Mouse (Mus musculus) CH12.LX (cell line): ENCODE measurements around the gene Ginm1. TPM values are rescaled to one million over a fixed set of nuclear protein-coding genes. Genes with fewer than 3 reads are reported as not detected.

ENCODE experiments used
- DNase-seq: peaks from one replicate; pipeline ENCODE4 v3.0.0-alpha.2; 2013; ENCODE audit errors: extremely low read depth
- H3K27ac ChIP-seq: 2 replicates; pipeline ENCODE4 v1.5.1; 2012; ENCODE audit warnings: low read depth, mild to moderate bottlenecking, control low read depth, moderate library complexity; ENCODE audit not compliant: insufficient read depth
- H3K27me3 ChIP-seq: replicated peaks from 2 replicates; pipeline ENCODE3; 2012; ENCODE audit warnings: inconsistent platforms
- H3K36me3 ChIP-seq, 2 experiments: replicated peaks in 1 of 2; 2 replicates each; pipeline versions ENCODE3 to v1.6.1; 2012; ENCODE audit warnings: inconsistent platforms in 1 of 2, low read length in 1 of 2, mild to moderate bottlenecking in 1 of 2, mixed read lengths in 1 of 2, moderate library complexity in 1 of 2; ENCODE audit not compliant: control insufficient read depth in 1 of 2, insufficient read depth in 1 of 2
- H3K4me1 ChIP-seq, 2 experiments: 2 replicates each; pipeline ENCODE4 v1.6.1; 2012; ENCODE audit warnings: inconsistent platforms in 1 of 2, moderate library complexity in 1 of 2; ENCODE audit not compliant: insufficient read depth in 2 of 2, control insufficient read depth in 1 of 2
- H3K4me2 ChIP-seq: 2 replicates; pipeline ENCODE4 v1.6.1; 2012; ENCODE audit warnings: low read depth, mild to moderate bottlenecking, control low read depth; ENCODE audit not compliant: poor library complexity, insufficient read depth, severe bottlenecking
- H3K4me3 ChIP-seq, 3 experiments: fragments of 150-350 bp in 1 of 3; sonication (generic) in 1 of 3; replicated peaks in 1 of 3; 2 replicates each; pipeline versions ENCODE3 to v1.5.1; 2011 to 2012; ENCODE audit warnings: low read depth in 2 of 3, low read length in 2 of 3, mild to moderate bottlenecking in 2 of 3, moderate library complexity in 2 of 3, control low read depth in 1 of 3, improper control_type of control experiment in 1 of 3, inconsistent platforms in 1 of 3, mixed read lengths in 1 of 3; ENCODE audit not compliant: poor library complexity in 1 of 3
- H3K79me2 ChIP-seq: replicated peaks from 2 replicates; pipeline ENCODE4 v1.6.1; 2012; ENCODE audit warnings: mild to moderate bottlenecking, moderate library complexity; ENCODE audit not compliant: control insufficient read depth, poor library complexity, insufficient read depth, severe bottlenecking; ENCODE audit errors: extremely low read depth
- H3K9ac ChIP-seq: 2 replicates; pipeline ENCODE4 v1.6.1; 2012; ENCODE audit warnings: low read depth, mild to moderate bottlenecking, control low read depth, moderate library complexity; ENCODE audit not compliant: insufficient read depth
- H3K9me3 ChIP-seq: replicated peaks from 2 replicates; pipeline ENCODE3; 2012; ENCODE audit warnings: low read length, inconsistent platforms, mixed read lengths
- BHLHE40 ChIP-seq: IDR thresholded peaks from 2 replicates; pipeline ENCODE4 v1.6.1; 2011; ENCODE audit warnings: mild to moderate bottlenecking, low read depth, low read length, improper control_type of control experiment
- CHD1 ChIP-seq: IDR thresholded peaks from 2 replicates; pipeline ENCODE4 v1.6.1; 2012; ENCODE audit warnings: low read depth, low read length, improper control_type of control experiment, inconsistent platforms
- CHD2 ChIP-seq: IDR thresholded peaks from 2 replicates; pipeline ENCODE4 v1.6.1; 2011; ENCODE audit warnings: low read length, improper control_type of control experiment
- CTCF ChIP-seq, 2 experiments: IDR thresholded peaks in 1 of 2; conservative IDR thresholded peaks in 1 of 2; 2 replicates each; pipeline ENCODE4 v1.5.1; 2011 to 2012; ENCODE audit warnings: low read depth in 2 of 2, low read length in 2 of 2, improper control_type of control experiment in 1 of 2, inconsistent platforms in 1 of 2, mild to moderate bottlenecking in 1 of 2, moderate library complexity in 1 of 2
- E2F4 ChIP-seq: IDR thresholded peaks from 2 replicates; pipeline ENCODE4 v1.6.1; 2011; ENCODE audit warnings: low read depth, low read length, improper control_type of control experiment; ENCODE audit not compliant: insufficient replicate concordance
- ETS1 ChIP-seq: conservative IDR thresholded peaks from 2 replicates; pipeline ENCODE4 v1.6.1; 2012; ENCODE audit warnings: low read depth, mild to moderate bottlenecking, inconsistent platforms, low read length, improper control_type of control experiment, moderate library complexity
- HCFC1 ChIP-seq: IDR thresholded peaks from 2 replicates; pipeline ENCODE4 v1.6.1; 2012; ENCODE audit warnings: low read depth, mild to moderate bottlenecking, inconsistent platforms, low read length, improper control_type of control experiment
- IRF4 ChIP-seq: IDR thresholded peaks from 2 replicates; pipeline ENCODE4 v1.6.1; 2014; ENCODE audit warnings: low read depth, mild to moderate bottlenecking, inconsistent platforms, low read length, improper control_type of control experiment
- JUND ChIP-seq: conservative IDR thresholded peaks from 2 replicates; pipeline ENCODE4 v1.6.1; 2011; ENCODE audit warnings: low read depth, low read length, improper control_type of control experiment
- KAT2A ChIP-seq: IDR thresholded peaks from 2 replicates; pipeline ENCODE4 v1.6.1; 2012; ENCODE audit warnings: low read length, improper control_type of control experiment, inconsistent platforms; ENCODE audit not compliant: insufficient replicate concordance
- MAX ChIP-seq: IDR thresholded peaks from 2 replicates; pipeline ENCODE4 v1.6.1; 2011; ENCODE audit warnings: low read length, improper control_type of control experiment
- MEF2A ChIP-seq: IDR thresholded peaks from 2 replicates; pipeline ENCODE4 v1.6.1; 2014; ENCODE audit warnings: low read depth, mild to moderate bottlenecking, inconsistent platforms, low read length, improper control_type of control experiment, borderline replicate concordance
- MYC ChIP-seq: IDR thresholded peaks from 2 replicates; pipeline ENCODE4 v1.6.1; 2011; ENCODE audit warnings: low read depth, mild to moderate bottlenecking, improper control_type of control experiment, low read length
- NELFE ChIP-seq: IDR thresholded peaks from 2 replicates; pipeline ENCODE4 v1.6.1; 2011; ENCODE audit warnings: low read depth, low read length, improper control_type of control experiment
- PAX5 ChIP-seq: IDR thresholded peaks from 2 replicates; pipeline ENCODE4 v1.6.1; 2012; ENCODE audit warnings: low read length, inconsistent platforms, mixed read lengths
- POLR2A ChIP-seq: IDR thresholded peaks from 2 replicates; pipeline ENCODE4 v1.6.1; 2011; ENCODE audit warnings: low read depth, mild to moderate bottlenecking, improper control_type of control experiment, low read length
- POLR2AphosphoS2 ChIP-seq: IDR thresholded peaks from 2 replicates; pipeline ENCODE4 v1.6.1; 2011; ENCODE audit warnings: low read depth, low read length, improper control_type of control experiment
- RAD21 ChIP-seq: IDR thresholded peaks from 2 replicates; pipeline ENCODE4 v1.6.1; 2011; ENCODE audit warnings: low read depth, mild to moderate bottlenecking, low read length, improper control_type of control experiment, moderate library complexity
- SIN3A ChIP-seq: IDR thresholded peaks from 2 replicates; pipeline ENCODE4 v1.6.1; 2012; ENCODE audit warnings: low read length, improper control_type of control experiment, inconsistent platforms
- UBTF ChIP-seq: IDR thresholded peaks from 2 replicates; pipeline ENCODE4 v1.6.1; 2012; ENCODE audit warnings: low read depth, mild to moderate bottlenecking, inconsistent platforms, low read length, improper control_type of control experiment, moderate library complexity
- USF2 ChIP-seq: conservative IDR thresholded peaks from 2 replicates; pipeline ENCODE4 v1.6.1; 2011; ENCODE audit warnings: low read depth, low read length, improper control_type of control experiment
- ZKSCAN1 ChIP-seq: IDR thresholded peaks from 2 replicates; pipeline ENCODE4 v1.6.1; 2012; ENCODE audit warnings: low read depth, inconsistent platforms, low read length, improper control_type of control experiment, borderline replicate concordance
- dilution Hi-C: fragments of 300-500 bp; cut with MboI; formaldehyde crosslinking; loops from 2 replicates; pipeline ENCODE4 v1.14.3; 2020; ENCODE audit warnings: low sequenced_read_pairs; ENCODE audit not compliant: extremely low pct_unique_long_range_greater_than_20kb, extremely low pct_ligation_motif_present
- in situ Hi-C: fragments of 300-500 bp; cut with MboI; formaldehyde crosslinking; loops from 3 replicates; pipeline ENCODE4 v1.14.3; 2019; ENCODE audit warnings: low sequenced_read_pairs, low pct_ligation_motif_present, low pct_unique_long_range_greater_than_20kb, mixed read lengths
- polyA plus RNA-seq: library from polyadenylated mRNA; unstranded; fragments of >175 nt; gene quantifications from 2 replicates; pipeline ENCODE4 v1.2.1, GENCODE M21; 2012; ENCODE audit warnings: low read depth; ENCODE audit not compliant: insufficient read length
- total RNA-seq, 2 experiments: library from RNA; depleted of rRNA; stranded (reverse); fragments of 300-350 nt in 1 of 2; fragments of >200 nt in 1 of 2; gene quantifications; 2 replicates each; pipeline ENCODE4 v1.2.3; 2012 to 2014

The Ginm1 gene
- total and polyA plus RNA-seq, 3 experiments = 11.7 to 38.2 (median 22.5) TPM

DNA sequence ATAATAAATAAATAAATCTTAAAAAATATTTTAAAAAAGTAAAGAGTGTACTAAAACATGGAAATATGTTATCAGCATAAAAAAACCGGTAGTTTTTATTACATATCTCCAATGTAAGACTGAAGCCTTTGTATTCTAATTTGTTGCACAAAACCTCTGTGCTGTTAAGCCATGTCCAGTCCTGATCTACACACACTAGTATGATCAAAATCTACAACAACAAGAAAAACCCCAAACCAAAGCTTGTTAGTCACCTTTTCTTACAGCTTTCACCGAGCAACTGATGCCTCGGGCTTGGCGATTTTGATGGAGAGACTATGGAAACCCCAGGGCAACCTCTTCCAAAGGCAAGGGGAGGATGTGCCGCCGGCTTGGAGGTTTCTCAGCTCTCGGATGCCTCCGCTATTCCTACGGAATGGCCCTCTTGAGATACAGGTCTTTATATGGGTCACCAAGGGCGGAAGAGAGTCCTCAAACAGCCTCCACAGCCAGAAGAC is 322 bp downstream of the Ginm1 start:
- in situ Hi-C loops (loop anchor here (25.0 kb wide), 1 partner anchor 455 kb away; no protein-coding TSS in a partner anchor), dilution Hi-C loops (no loop called here)
- Histone ChIP-seq H3K4me1 (peaks cover 3 to 32% of the 10 kb centered on the region in 2 experiments), H3K4me2 (0 out of 2 replicates have a peak overlapping the region, but pooled peaks have one; percentile 56), H3K36me3 (peaks cover 23 to 45% of the 10 kb centered on the region in 2 experiments), H3K79me2 (peaks cover 38% of the 10 kb centered on the region), H3K9ac (peak overlapping the region; percentile 86), H3K9me3 (no peaks in the 10 kb centered on the region), H3K27me3 (no peaks in the 10 kb centered on the region), H3K27ac (no peak overlapping the region), H3K4me3 (peak overlapping the region; percentile 78 to 95 (median 90))
- no peak for DNase-seq
- TF ChIP-seq SIN3A = no peak
- no peak for TF ChIP-seq JUND
- 0 out of 2 replicates have a peak, but pooled peaks have one; percentile 40 for TF ChIP-seq UBTF
- TF ChIP-seq BHLHE40 = no peak

DNA sequence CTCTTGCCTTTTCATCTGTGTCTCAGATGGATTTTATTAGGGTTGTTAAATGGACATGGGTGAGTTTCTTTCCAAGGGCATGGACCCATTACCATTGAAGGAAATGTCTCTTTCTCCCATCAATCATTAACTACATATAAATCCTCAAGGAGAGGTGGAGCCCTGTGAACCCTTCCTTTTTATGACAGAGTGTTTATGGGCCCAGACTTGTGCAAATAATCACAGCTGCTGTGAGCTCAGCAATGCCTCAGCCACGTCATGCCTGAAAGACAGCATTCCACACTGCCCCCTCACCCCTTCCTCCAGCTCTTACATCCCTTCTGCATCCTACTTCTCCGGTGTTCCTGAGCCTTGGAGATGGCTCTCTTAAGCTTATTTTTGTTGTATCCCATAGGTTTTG is 5.3 kb downstream of the Ginm1 start:
- Histone ChIP-seq H3K4me3 (no peak overlapping the region), H3K9ac (no peak overlapping the region), H3K27me3 (no peaks in the 10 kb centered on the region), H3K9me3 (no peaks in the 10 kb centered on the region), H3K4me2 (no peak overlapping the region), H3K27ac (no peak overlapping the region), H3K36me3 (peaks cover 9 to 21% of the 10 kb centered on the region in 2 experiments), H3K79me2 (peaks cover 12% of the 10 kb centered on the region), H3K4me1 (peaks cover 3 to 18% of the 10 kb centered on the region in 2 experiments; a peak in 3 of 4 replicates)
- TF ChIP-seq ETS1 (no peak), RAD21 (no peak), CHD2 (no peak), POLR2AphosphoS2 (no peak), E2F4 (no peak), CTCF (conservative IDR thresholded peaks at IDR 0.05 in 1 of 2, IDR thresholded peaks at IDR 0.05 in 1 of 2; ENCODE audit: low read depth in 2 of 2, low read length in 2 of 2) (no peak), SIN3A (no peak), USF2 (no peak), KAT2A (no peak), PAX5 (no peak), POLR2A (no peak), MEF2A (no peak), IRF4 (no peak), HCFC1 (no peak), MAX (no peak), CHD1 (no peak), ZKSCAN1 (no peak), NELFE (no peak), MYC (no peak)
- in situ Hi-C loops = loop anchor here (25.0 kb wide), 1 partner anchor 450 kb away; no protein-coding TSS in a partner anchor
- no peak for DNase-seq
- dilution Hi-C loops = no loop called here
